Mouse (Mus musculus) v-Abl transformed pro-B cells (cell line): ENCODE measurements around the gene Olfr286.

Experiments used
- in situ Hi-C, 2 experiments: fragments of 400-800 bp; cut with MboI; formaldehyde crosslinking; loops; one replicate each; pipeline ENCODE4 v1.15.1; 2025; ENCODE audit not compliant: unreplicated experiment in 2 of 2

The Olfr286 gene

GRCm38 (mm10) chr15:98234350-98234749 is at the start of gene Olfr286:
Gene Olfr286, minus strand, starts transcription at chr15:98234450.
- in situ Hi-C loops: no loop called here

GRCm38 (mm10) chr15:98257776-98258175 is 23.5 kb upstream of the Olfr286 start:
- in situ Hi-C loops: no loop called here

DNA sequence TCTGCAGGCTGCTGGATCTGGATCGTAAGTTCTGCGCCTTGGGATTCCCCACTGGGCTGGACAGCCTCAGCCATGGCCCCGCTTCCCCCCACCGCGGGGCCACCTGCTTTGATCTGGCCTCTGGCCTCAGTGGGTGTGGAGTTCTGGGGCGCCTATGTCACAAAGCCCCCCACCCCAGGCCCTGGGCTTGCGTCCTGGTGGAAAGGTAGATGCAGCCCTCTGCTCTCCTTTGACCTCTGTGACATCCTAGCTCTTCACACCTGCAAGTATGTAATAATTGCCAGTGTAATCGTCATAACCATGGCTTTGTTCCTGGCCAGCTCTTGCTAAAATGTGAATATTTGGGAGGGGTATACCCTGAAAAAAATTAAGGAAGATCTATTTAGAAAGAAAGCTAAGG is 22.9 kb upstream of the Olfr286 start, which contains the start of gene H1fnt:
H1fnt (minus strand) TSS at position 101 of the 400 bp plus-strand sequence.
- in situ Hi-C loops: no loop called here

DNA sequence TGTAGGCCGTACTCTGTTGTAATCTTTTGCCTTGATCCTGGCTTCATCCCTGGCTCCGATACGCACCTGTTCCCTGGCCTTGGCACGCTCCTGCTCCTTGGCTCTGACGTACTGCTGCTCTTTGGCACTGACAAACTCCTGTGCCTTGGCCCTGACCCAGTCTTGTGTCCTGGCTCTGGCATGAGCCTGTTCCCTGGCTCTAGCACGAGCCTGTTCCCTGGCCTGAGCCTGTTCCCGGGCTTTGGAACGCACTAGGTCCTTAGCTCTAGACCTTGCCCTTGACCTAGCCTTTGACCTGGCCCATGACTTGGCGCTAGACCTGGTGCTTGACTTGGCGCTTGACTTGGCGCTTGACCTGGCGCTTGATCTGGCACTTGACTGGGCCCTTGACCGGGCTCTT is 22.0 kb upstream of the Olfr286 start:
- in situ Hi-C loops: no loop called here

DNA sequence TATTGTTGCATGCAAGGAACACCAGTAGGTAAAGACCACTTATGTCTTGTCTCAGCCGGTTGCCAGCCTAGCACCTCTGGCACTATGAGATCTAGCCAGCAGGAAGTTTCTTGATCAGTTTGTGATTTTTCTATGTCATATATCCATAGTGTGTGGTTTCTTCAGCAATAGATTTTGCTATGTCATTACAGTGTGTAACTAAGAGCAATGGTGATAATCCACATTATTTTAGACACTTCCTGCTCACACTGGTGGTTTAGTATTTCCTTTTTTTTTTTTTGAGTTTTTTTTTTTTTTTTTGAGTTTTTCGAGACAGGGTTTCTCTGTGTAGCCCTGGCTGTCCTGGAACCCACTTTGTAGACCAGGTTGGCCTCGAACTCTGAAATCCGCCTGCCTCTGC is 1.2 kb upstream of the Olfr286 start:
- in situ Hi-C loops: no loop called here

DNA sequence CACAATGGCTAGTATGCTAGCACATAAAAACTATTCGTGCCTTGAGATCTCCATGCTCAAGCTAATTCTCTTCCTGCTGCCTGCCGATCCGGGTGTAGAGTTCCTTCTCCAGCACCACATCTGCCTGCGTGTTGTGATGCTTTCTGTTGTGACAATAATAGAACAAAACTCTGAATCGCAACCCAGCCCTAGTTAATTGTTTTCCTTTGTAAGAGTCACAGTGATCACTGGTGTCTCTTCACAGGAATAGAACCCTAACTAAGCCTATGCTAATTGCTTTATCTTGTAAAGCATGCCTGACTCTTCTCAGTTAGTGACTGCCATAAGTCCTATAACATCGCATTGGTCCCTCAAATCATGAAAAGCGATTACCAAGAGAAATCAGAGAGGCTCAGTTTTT is 8.2 kb downstream of the Olfr286 start:
- in situ Hi-C loops: no loop called here

GRCm38 (mm10) chr15:98225610-98226009 is 8.6 kb downstream of the Olfr286 start:
- in situ Hi-C loops: no loop called here

DNA sequence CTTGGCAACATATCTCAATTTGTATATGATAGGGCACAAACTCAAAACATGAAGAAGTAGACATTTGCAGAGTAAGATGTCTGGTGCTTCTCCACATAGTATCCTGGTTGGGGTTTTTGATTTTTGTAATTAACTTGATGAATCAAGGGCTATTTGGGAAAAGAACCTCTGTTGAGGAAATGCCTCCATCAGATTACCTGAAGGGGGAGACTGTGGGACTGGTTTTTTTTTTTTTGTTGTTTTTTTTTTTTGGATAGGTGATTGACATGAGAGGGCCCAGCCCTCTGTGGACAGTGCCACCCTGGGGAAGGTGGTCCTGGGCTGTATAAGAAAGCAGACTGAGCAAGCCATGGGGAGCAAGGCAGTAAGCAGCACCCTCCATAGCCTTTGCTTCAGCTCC is 11.9 kb downstream of the Olfr286 start:
- in situ Hi-C loops: no loop called here

GRCm38 (mm10) chr15:98220877-98221276 is 13.4 kb downstream of the Olfr286 start, which contains the start of the genes Gm44579 and Olfr287:
Gene Gm44579, minus strand, starts transcription at chr15:98220977.
Gene Olfr287, minus strand, starts transcription at chr15:98221056.
- in situ Hi-C loops: no loop called here

- in situ Hi-C loops: no loop called here
These were observed 20.1 kb downstream of the Olfr286 start for GRCm38 (mm10) chr15:98214130-98214529.

GRCm38 (mm10) chr15:98213336-98213870 is 20.8 kb downstream of the Olfr286 start:
- in situ Hi-C loops: no loop called here

DNA sequence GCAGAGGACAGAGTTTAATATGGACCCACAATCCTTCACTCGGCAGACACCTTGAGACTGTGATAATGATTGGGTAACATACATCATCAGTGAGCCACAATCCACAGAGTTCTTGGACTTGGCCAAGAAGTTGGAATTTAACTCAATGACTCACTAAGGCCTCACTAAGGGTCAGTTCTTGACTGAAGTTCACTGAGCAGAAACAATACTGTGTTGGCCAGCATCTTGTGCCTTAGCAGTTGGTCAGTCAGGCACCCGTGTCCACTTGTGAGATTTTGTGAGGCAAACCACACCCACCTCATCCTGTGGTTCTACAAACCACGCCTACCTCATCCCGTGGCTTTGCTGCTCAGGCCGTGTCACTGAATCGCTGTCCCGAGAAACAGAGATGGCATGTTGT is 24.6 kb downstream of the Olfr286 start:
- in situ Hi-C loops: no loop called here

- in situ Hi-C loops: no loop called here
These were observed 38.8 kb downstream of the Olfr286 start, which contains the start of gene Olfr288 for GRCm38 (mm10) chr15:98195442-98195841. Gene Olfr288, minus strand, starts transcription at chr15:98195542.

- in situ Hi-C loops: loop anchor here (5.0 to 10.0 kb wide), 4 partner anchors 210 to 318 kb away; no protein-coding TSS in a partner anchor
These were observed 49.8 kb downstream of the Olfr286 start for GRCm38 (mm10) chr15:98184456-98184855.

DNA sequence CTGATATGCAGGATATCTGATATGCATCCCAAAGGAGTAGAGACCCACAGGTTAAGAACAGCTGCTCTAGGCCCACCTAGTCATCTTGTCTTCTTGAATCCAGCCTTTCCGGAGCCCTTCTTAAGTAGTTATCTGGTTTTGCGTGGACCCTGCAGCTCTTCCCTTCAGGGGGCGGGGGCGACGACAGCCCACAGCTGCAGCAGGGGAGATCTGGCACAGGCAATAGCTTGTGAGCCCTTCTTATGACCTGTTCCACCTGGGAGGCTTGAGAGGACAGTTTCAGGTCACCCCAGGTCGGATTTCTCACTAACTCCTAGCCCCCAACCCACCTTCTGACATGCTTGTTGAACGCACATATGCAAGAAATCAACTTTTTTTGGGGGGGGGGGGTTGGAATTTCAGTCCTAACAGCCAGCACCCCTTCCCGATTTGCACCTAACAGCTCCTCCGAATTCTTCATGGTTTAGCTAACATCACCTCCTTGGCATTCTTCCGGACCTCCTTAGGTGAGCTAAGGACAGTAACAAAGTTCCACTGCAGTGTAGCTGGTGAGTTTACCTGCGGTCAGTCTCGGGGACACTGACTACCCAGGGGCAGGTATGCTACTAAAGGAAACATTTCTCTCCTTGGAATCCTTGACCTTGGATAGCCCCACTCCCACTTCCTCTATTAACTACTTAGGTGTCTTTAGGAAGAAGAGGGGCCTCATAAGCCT is 52.2 kb downstream of the Olfr286 start:
- in situ Hi-C loops: loop anchor here (5.0 to 10.0 kb wide), 4 partner anchors 213 to 320 kb away; no protein-coding TSS in a partner anchor

DNA sequence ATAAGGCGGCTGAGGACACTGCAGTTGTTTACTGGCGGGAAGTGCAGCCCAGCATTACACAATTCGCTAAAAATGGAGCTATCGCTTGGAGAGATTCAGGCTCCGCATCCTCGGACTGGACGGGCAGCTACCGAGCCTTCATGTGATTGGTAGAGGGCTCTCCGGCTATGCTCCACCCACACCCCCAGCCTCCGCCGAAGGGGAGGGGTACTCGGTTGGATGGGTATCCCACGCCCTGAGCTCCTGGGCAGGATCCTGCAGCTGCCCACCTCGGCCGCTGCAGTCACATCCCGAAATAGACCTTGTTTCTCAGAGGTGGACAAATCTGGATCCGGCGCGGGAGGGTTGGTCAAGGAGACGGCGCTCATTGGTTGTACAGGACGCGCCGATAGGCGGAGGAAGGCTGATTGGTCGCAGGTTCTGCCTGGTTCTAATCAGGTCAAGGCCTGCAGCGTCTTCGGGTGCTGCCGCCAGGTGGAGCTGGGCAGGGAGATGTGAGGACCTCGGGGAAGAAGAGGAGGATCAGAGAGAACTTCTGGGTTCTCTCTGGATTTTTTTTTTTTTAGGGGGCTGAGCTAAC is 53.0 kb downstream of the Olfr286 start:
- in situ Hi-C loops: loop anchor here (5.0 to 10.0 kb wide), 4 partner anchors 214 to 321 kb away; no protein-coding TSS in a partner anchor

GRCm38 (mm10) chr15:98180567-98181131 is 53.6 kb downstream of the Olfr286 start:
- in situ Hi-C loops: loop anchor here (5.0 to 10.0 kb wide), 4 partner anchors 214 to 322 kb away; no protein-coding TSS in a partner anchor

DNA sequence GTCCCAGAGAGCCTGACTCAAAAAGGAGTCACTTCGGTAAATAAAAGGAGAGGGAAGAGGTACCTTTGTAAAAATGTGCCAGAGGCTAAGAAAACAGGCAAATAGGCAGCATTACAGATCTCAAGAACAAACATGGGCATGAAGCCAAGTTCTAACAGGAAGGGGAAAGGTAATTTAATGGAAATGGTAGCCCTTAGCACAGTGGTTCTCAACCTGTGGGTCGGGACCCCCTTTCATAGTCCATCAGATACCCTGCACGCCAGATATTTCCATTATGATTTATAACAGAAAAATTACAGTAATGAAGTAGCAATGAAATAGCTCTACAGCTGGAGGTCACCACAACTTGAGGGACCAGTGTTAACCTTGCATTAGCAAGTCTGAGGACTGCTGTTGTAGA is 56.9 kb downstream of the Olfr286 start:
- in situ Hi-C loops: no loop called here
